Mouse (Mus musculus) stomach, embryonic 16.5 days (tissue): ENCODE results near the gene Entpd1. TPM values are rescaled to one million over a fixed set of nuclear protein-coding genes. Genes with fewer than 3 reads are reported as not detected.

Experiments used
- ATAC-seq: fragments of 200-750 bp; cut with Nextera tagmentation; 2 replicates; pipeline ENCODE4 v1.8.0; 2017; ENCODE audit warnings: moderate number of reproducible peaks, moderate TSS enrichment; ENCODE audit not compliant: insufficient read depth, low FRiP score
- H3K27ac ChIP-seq: fragments of 300-500 bp; sonication (generic); 2 replicates; pipeline ENCODE4 v1.5.1; 2014; ENCODE audit warnings: low read length
- H3K27me3 ChIP-seq: fragments of 300-500 bp; sonication (generic); 2 replicates; pipeline ENCODE4 v1.6.1; 2014; ENCODE audit warnings: low read length, control low read depth, mixed read lengths; ENCODE audit not compliant: control insufficient read depth, insufficient read depth
- H3K36me3 ChIP-seq: fragments of 300-500 bp; sonication (generic); 2 replicates; pipeline ENCODE4 v1.6.1; 2014; ENCODE audit warnings: low read length; ENCODE audit not compliant: control insufficient read depth, insufficient read depth
- H3K4me1 ChIP-seq: fragments of 300-500 bp; sonication (generic); 2 replicates; pipeline ENCODE4 v1.6.1; 2014; ENCODE audit warnings: low read length, control low read depth, mixed read lengths; ENCODE audit not compliant: control insufficient read depth, insufficient read depth
- H3K4me2 ChIP-seq: fragments of 300-500 bp; sonication (generic); 2 replicates; pipeline ENCODE4 v1.6.1; 2014; ENCODE audit warnings: low read depth, low read length, mixed read lengths
- H3K4me3 ChIP-seq: fragments of 300-500 bp; sonication (generic); replicated peaks from 2 replicates; pipeline ENCODE4 v1.5.1; 2014; ENCODE audit warnings: mild to moderate bottlenecking, low read length
- H3K9ac ChIP-seq: fragments of 300-500 bp; sonication (generic); 2 replicates; pipeline ENCODE4 v1.6.1; 2014; ENCODE audit warnings: low read length
- H3K9me3 ChIP-seq: fragments of 300-500 bp; sonication (generic); replicated peaks from 2 replicates; pipeline ENCODE4 v1.6.1; 2016; ENCODE audit warnings: low read length, control low read depth; ENCODE audit not compliant: control insufficient read depth
- WGBS: fragments of 180-500 bp; shearing (Covaris S2); extraction: QIAGEN DNeasy Blood & Tissue Kit; methylation state at CpG from one replicate; pipeline ENCODE4 v1.1.7; 2014; 5-methylcytosine and 5-hydroxymethylcytosine counted together
- polyA plus RNA-seq: library from polyadenylated mRNA; unstranded; fragments of >200 nt; fragmentation: Nextera tagmentation; extraction: Ambion mirVana; gene quantifications from 2 replicates; pipeline ENCODE4 v1.2.1, GENCODE M21; 2015

Gene Entpd1
- polyA plus RNA-seq, 1 experiment from 2014 or later, result 16.2 TPM

GRCm38 (mm10) chr19:40767189-40767588 is 155.0 kb downstream of the Entpd1 start:
- no peak overlapping the region for H3K9ac ChIP-seq
- H3K4me2 ChIP-seq, result no peak overlapping the region
- 0 out of 2 replicates have a peak, but pooled peaks cover 4% of the 10 kb centered on the region for H3K4me1 ChIP-seq
- H3K4me3 ChIP-seq, result no peak overlapping the region
- no peaks in the 10 kb centered on the region for H3K36me3 ChIP-seq
- WGBS, result 68% methylated on average over 2 of the region's 2 CpGs
- no peak overlapping the region for H3K27ac ChIP-seq
- no peaks in the 10 kb centered on the region for H3K9me3 ChIP-seq
- no peaks in the 10 kb centered on the region for H3K27me3 ChIP-seq
- ATAC-seq, result no peak

GRCm38 (mm10) chr19:40769341-40769770 is 157.2 kb downstream of the Entpd1 start:
- no peak overlapping the region for H3K4me3 ChIP-seq
- no peak overlapping the region for H3K4me2 ChIP-seq
- no peaks in the 10 kb centered on the region for H3K36me3 ChIP-seq
- WGBS, result 22% methylated on average over 7 of the region's 7 CpGs
- no peak overlapping the region for H3K27ac ChIP-seq
- H3K9me3 ChIP-seq, result no peaks in the 10 kb centered on the region
- H3K9ac ChIP-seq, result no peak overlapping the region
- H3K4me1 ChIP-seq, result 0 out of 2 replicates have a peak, but pooled peaks cover 4% of the 10 kb centered on the region
- H3K27me3 ChIP-seq, result no peaks in the 10 kb centered on the region
- ATAC-seq, result no peak; the same call in 1 of the 2 replicates

GRCm38 (mm10) chr19:40788004-40788714 is 176.0 kb downstream of the Entpd1 start:
- no peak for ATAC-seq
- no peak overlapping the region for H3K4me3 ChIP-seq
- no peak overlapping the region for H3K4me2 ChIP-seq
- no peaks in the 10 kb centered on the region for H3K9me3 ChIP-seq
- no peak overlapping the region for H3K9ac ChIP-seq
- no peaks in the 10 kb centered on the region for H3K27me3 ChIP-seq
- no peaks in the 10 kb centered on the region for H3K36me3 ChIP-seq
- no peak overlapping the region for H3K27ac ChIP-seq
- no peaks in the 10 kb centered on the region for H3K4me1 ChIP-seq
- WGBS, result 61% methylated on average over 15 of the region's 15 CpGs

- Histone ChIP-seq H3K36me3 (no peaks in the 10 kb centered on the region), H3K27ac (no peak overlapping the region), H3K9me3 (no peaks in the 10 kb centered on the region), H3K4me3 (no peak overlapping the region), H3K4me1 (no peaks in the 10 kb centered on the region), H3K9ac (no peak overlapping the region), H3K27me3 (no peaks in the 10 kb centered on the region), H3K4me2 (no peak overlapping the region)
- 65% methylated on average over 2 of the region's 2 CpGs for WGBS
- ATAC-seq, result no peak
Observed at GRCm38 (mm10) chr19:40788715-40789084, 176.5 kb downstream of the Entpd1 start.

Other genes starting within 250 kb of the Entpd1 start
- gene Sorbs1, start 98.6 kb upstream of the Entpd1 start, polyA plus RNA-seq, result 106 and 114 TPM in 2 replicates
- 109 and 110 TPM in 2 replicates for gene Aldh18a1, start 23.9 kb upstream of the Entpd1 start, polyA plus RNA-seq
- gene Tctn3, start 133 bp upstream of the Entpd1 start, polyA plus RNA-seq, result 9.2 and 9.4 TPM in 2 replicates
- gene Cc2d2b, start 136.4 kb downstream of the Entpd1 start, polyA plus RNA-seq, result 0.35 TPM in 1 of 2 replicates, not detected in the other
- 6.3 and 7.1 TPM in 2 replicates for gene Ccnj, start 218.9 kb downstream of the Entpd1 start, polyA plus RNA-seq